Mouse (Mus musculus) lung, adult 2 months (tissue): Measurements from ENCODE around the gene Cnot10.

Experiments used
- CTCF ChIP-seq: fragments of 200-500 bp; IDR thresholded peaks from 2 replicates; pipeline ENCODE4 v1.5.1; 2011; ENCODE audit warnings: mild to moderate bottlenecking, low read length, control low read depth; ENCODE audit not compliant: insufficient read depth
- POLR2A ChIP-seq: fragments of 200-500 bp; IDR thresholded peaks from 2 replicates; pipeline ENCODE4 v1.6.1; 2011; ENCODE audit warnings: low read depth, mild to moderate bottlenecking, control low read depth, low read length, borderline replicate concordance; ENCODE audit errors: extremely low read depth

DNA sequence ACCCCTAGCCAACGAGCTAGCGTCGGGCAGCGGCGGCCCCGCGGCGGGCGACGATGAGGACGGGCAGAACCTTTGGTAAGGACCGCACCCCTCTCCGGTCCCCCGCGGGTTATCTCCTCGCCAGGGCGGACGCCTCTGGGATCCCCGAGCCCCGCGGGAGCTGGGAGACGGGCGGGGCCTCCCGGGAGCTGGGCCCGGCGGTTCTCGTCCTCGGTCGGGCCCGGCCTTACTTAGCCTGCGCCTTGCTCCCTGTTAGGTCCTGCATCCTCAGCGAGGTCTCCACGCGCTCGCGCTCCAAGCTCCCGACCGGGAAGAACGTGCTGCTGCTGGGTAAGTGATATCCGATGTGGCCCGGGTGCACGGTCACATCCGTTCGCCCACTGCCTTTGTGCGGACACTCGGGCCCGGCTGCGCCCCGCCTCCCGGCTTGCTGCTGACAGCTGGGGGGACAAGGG, 49.0 kb upstream of the Cnot10 start:
- no peak for TF ChIP-seq CTCF
- no peak for TF ChIP-seq POLR2A
